Mouse (Mus musculus) testis, postnatal 14 days (tissue): Measurements from ENCODE around the gene Ppara.

Source experiments
- DNase-seq: peaks from one replicate; pipeline ENCODE4 v3.0.0; 2021; ENCODE audit warnings: low spot score

Ppara gene

DNA sequence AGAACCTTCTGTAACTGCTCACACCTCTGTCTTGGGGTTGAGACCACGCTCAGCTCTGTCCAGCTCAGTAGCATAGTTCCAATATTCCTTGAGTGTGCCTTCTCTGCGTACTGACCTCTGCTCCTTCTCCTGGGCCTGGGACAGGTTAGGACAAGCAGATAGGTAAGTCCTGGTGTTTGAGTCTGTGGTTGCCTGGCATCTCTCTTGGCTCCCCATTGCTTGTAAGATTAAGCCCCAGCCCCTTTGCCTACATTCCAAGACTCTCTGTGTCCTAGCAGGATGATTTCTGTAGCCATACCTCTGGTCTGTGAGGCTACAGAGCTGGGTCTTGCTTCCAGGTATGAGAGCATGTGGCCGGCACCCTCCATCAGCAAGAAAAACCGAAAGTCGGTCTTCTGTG is 6.6 kb upstream of the Ppara start:
- no peak for DNase-seq

DNA sequence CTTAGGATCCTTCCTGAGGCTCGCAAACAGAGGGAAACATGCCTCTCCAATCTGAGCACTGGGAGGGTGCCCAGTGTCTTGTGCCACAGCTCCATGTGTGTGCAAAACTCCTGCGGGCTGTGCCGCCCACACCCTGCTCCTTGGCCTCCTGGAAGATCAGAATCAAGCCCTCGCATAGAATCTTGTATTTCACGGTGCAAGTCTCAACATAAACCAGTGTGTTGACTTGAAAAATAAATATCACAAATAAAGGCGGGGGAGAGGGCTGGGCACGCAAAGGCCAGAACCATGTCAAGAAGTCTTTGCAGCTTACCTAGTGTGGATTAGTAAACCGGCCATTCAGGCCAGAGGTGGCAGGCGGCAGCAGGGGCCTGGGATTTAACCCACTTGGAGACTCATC is 5.5 kb upstream of the Ppara start:
- DNase-seq = no peak

DNA sequence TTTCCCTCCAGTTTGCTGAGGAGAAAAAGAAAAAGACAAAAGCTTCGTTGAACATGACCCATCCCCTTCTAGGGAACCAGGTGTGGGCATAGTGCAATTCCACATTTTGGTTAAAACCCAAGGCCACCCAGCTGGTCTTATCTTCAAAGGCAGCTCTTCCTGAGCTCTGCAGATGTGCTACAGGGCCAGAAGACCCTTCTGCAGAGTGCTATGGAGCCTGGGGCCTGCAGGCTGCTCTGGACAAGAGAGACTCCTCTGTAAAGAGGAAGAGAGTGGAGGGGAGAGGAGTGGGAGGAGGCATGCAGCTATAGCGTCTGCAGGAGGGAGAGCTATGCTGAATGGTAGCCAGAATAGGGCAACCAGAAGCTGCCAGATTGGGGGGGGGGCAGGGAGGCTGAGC is 4.8 kb upstream of the Ppara start:
- DNase-seq = no peak

DNA sequence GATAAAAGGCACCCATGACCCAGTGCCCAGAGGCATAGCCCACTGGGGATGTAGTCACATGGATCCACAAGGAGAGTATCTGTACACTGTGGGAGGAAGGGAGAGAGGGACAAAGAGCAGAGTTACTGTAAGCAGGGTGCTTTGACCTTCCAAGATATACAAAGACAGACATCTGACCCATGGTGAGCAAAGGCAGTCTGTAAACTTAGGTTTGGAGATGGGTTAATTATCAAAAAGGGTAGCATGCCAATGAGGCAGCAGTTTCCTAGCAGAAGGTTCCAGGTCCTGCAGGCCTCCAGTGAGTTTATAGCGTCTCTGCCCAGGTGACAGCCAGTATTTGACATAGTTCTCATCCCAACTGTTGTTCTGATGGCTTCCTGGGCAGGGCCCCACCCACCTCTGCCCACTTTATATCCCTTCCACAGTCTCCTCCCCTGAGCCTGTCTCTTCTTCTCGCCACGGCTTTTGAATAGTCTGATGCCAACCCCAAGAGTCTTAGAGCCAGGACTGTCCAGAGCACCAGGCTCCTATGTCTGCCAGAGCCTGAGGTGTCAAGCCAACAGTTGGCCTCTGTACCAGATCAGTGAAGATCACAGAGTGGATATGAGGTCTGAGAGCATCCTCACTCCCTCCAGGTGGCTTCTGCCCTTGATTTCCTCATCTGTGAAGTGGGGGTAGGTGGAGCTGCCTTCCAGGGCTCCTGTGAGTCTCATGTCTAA is 2.7 kb upstream of the Ppara start:
- DNase-seq = no peak

DNA sequence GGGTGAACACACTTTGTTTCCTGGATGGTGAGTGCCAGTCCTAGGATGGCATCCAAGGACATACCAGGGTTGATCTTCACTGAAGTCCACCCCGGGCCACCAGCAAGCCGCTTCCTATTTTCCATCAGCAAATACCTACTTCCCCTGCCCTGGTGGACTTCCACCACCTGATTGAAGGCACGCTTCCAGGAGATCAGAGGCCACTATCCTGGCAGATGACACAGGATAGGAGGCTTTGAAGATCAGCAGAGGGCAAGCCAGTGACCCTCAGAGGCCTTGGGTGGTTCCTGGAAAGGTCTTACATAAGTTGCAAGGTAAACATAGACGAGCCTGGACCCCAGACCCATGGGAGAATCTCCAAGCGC is 2.2 kb upstream of the Ppara start:
- DNase-seq = no peak

DNA sequence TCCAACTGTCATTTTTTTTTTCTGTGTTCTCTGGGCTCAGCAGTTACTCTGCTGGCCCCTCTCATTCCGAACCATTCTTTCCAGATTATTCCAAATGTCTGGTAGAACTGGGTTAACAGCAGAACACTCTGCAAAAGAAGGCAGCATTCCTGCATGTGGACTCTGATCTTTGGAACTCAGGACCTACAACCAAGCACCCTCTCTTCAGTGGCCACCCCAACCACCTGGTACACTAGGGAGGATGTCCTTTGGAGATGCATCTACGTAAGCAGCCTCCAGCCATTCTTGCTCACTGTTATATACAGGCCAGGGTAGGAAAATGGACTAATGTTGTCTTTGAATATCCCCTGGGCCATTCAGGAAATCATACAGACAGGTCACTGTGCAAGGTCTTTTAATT is 1.1 kb upstream of the Ppara start:
- DNase-seq = no peak

DNA sequence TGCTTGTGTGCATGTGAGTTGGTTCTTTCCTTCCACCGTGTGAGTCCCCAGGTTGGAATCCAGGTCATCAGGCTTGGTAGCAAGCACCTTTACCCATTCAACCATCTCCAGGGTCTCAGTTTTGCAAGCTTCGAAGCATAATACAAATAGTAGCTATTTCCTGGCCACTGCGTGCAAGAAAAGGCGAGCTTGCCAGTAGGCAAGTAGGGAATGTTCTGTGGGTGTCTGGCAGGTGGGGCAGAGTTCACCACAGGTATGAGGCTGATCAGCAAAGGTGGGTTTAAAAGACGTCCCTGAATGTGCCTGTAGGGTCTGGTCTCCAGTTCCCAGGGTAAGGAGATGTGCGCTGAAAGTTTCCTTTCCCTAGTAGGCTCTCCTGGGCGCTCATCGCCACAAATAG is 635 bp upstream of the Ppara start:
- no peak for DNase-seq

DNA sequence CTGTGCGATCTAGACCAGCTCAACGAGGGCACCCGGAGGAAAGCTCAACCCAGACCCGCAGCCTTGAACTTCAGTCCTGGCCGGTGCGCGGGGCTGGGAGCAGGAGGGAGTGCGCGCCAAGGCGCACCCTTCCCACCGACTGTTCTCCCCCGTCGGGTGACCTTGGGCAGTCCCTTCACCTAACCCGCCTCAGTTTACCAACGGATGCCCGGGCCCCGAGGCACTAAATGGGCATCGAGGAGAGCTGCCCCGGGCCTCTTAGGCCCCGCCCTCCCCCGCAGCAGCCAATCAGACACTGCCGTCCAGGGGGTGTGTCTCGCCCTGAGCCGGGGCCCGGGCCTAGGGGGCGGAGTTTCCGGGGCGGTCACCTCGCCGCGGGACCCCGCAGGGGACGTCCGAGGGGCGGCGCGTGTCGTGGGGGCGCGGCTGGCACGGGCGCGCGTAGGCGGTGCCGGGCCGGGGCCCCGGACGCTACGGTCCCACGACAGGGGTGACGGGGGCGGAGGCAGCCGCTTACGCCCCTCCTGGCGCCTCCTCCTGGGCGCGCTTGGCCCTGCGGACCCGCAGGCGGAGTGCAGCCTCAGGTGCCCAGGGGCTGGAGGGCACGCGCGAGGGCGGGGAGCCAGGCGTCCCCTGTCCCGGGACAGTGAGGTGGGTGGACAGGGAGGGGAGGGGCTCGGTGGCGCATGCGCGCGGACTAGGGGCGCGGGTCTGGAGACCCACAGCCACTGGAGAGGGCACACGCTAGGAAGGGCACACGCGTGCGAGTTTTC is 466 bp downstream of the Ppara start:
- peak; percentile 88 for DNase-seq

DNA sequence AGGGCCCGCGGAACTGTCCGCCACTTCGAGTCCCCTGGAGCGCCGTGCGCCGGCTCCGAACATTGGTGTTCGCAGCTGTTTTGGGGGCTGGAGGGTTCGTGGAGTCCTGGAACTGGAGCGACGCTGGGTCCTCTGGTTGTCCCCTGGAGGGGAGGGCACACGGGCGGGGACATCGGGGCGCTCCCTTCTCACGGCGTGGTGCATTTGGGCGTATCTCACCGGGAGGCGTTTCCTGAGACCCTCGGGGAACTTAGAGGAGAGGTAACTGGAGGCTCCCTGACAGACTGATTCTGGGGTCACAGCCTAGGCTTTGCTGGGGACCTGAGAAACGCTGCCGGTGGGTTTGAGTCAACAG is 1.0 kb downstream of the Ppara start:
- DNase-seq = no peak

DNA sequence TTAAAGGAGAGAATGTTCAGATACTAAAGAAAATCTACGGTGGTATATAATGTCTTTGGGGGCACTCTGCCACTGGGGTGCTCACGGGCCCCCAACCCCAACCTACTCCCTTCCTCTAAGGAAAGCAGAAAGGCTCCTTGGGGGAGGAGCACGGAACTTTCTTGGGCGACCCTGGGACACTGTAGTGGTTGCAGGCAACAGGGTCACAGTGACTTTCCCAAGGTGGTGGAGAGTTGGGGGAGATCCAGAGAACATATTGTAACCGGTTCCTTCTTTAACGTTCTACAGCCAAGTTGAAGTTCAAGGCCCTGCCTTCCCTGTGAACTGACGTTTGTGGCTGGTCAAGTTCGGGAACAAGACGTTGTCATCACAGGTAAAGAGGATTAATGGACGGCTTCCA is 1.7 kb downstream of the Ppara start:
- no peak for DNase-seq

DNA sequence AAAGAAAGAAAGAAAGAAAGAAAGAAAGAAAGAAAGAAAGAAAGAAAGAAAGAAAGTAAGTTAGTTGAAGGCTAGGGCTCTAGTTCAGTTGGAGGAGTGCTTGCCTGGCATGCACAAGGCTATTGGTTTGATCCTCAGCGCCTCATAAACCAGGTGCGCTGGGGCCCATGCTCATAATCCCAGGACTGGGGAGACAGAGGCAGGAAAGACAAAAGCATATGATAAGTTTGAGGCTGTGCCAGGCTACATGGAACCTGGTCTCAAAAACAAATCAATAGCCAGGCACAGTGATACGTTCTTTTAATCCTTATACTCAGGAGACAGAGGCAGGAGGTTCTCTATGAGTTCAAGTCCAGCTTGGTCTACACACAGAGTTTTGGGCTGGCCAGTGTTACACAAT is 3.6 kb downstream of the Ppara start:
- DNase-seq = no peak

DNA sequence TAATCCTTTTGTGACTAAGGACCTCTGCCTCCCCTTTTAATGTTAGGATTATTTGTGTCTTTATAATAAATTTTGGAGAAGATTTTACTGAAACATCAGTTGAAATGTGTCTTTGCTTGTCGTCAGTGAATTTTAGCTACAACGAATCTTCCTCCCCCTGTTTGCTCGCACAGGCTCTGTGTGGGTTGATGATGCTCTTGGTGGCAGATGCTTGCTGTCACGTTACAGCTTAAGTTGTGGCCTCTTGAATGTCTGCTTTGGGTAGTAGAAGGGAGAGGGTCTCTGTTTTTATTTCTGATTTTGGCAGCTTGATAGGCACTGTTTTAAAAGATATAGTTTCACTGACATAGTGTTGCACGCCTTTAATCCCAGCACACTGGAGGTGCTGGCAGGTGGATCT is 4.2 kb downstream of the Ppara start:
- no peak for DNase-seq

DNA sequence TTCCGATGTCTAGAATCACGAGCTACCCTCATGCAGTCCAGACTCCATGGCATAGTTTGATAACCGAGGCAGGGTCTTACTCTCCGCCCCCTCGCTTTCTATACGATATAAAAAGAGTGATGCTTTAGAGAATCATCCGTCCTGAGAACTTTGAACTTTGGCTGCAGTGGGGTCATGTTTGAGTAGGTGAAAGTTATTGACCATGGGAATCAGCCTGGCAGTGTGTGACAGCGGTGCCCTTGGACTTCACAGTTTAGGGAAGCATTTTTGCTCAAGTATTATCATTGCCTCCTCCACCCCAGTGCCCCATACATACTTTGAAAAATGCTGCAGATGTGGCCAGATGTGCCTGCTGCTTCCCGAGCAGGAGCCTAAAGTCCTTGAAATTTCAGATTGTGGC is 7.8 kb downstream of the Ppara start:
- DNase-seq = no peak

DNA sequence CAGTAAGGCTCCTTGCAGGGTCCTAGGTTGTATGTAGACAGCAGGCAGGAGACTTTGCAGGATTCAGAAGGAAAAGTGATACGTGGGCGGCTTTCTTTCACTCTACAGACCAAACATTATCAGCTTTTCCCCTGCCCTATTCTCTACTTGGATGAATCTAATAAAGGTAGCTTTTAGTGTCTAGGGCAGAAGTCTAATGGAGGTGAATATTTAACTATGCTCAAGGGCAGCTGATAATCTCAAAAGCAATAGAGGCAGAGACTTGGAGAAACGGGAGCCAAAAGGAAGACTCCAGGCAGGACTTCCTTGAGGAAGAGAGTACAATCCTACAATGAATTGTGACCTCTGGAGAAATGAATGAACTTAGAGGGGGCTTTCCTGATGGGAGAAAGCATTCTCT is 9.2 kb downstream of the Ppara start:
- DNase-seq = no peak

DNA sequence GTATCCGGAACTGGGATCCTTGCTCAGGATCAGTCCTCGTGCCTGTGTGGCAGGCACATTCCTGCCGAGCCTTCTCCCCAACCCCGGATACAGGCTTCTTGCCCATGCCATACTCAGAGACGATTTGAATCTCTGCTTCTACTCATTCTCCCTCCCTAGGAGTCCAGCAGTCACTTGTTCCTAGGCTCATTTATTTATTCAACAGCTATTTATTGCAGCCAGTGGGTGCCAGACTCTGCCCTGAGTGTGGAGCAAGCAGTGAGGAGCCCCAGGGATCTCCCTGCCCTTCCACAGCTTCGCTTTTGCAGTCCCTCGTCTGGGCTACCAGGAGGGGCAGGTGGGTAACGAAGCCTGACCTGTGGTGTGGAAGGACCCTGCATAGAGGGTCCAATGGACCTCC is 11.4 kb downstream of the Ppara start:
- no peak for DNase-seq

DNA sequence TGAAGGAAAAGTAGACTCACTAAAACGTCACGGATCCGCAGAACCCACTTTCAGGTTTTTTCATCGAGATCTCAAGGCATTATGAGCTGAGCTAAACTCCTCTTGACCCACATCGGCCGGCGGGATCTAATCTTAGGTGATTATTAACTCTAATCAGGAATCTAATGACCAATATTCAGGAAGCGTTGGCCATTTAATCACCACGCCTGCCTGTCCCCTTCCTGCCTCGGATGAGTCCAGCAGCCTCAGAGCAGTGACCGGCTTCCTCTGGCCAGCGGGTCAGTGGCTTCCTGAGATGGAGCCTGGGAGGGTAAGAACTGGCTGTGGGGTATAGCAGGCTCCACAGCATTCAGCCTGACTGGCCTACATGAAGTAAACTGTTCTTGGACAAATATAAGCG is 11.9 kb downstream of the Ppara start:
- DNase-seq = no peak

DNA sequence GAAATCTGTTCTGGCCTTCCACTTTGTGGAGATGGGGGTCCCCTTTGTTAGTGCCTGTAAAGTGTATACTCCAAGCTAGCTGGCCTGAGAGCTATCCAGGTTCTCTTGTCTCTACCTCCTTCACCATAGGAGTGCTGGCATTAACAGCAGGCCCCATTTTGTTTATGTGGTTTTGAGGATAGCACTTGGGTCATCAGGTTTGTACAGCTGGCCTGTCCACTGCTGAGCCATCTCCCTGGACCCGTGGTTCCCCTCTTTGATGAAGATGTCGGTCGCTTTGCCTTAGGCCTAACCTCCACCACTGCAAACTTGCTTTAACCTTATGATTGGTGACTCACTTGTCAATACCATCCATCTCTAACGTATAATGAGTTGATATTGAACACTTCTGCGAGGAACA is 13.2 kb downstream of the Ppara start:
- no peak for DNase-seq

DNA sequence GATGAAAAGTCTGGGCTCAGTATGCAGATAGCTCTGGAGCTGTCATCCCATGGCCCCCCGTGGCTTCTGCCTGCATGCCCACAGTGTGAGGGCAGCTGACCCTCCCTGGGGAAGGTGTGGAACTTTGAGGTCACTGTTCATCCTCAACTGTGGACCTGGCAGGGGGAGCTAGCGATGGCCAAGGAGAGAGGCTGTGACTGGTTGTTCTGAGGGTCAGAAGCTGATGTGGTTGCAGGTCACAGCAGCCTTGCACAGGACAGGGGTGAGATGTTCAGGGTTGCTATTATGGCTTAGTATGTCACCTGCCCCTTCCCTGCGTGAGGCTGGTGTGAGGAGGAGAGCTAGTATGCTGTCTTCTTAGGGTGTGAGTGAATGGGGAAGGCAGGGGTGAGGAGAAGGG is 13.7 kb downstream of the Ppara start:
- DNase-seq = no peak

DNA sequence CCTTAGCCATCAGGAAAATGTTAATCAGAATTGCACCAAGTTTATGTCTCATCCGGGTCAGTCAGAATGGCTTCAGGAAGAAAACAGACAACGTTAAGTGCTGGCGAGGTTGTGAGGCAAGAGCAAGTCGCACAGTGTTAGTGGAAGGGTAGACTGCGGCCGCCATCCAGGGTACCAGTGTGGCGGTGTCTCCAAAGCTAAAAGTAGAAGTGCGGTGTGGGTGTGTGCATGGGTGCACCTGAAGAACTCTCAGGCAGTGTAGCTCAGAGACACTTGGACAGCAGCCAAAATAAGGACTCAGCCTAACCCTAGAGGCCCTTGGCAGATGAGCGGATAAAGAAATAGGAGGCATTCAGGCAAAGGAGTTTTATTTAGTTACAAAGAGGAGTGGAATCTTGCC is 14.4 kb downstream of the Ppara start:
- DNase-seq = no peak

DNA sequence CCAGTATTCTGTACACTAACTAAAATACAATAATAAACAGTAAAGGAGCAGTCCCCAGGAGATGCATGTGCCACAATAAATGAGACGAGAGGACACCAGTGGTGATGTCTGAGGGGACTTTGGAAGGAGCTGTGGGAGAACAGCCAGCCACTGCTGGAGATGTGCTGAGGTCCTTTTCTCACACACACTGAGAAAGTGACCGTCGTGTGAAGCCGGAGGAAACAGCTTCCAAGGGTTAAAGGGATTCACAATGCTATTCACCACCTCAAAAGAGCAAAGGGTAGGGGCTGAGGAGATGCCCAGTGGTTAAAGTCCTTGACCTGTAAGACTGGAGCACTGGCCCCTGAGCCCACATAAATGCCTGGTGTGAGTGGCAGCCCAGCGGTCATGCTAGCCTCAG is 15.3 kb downstream of the Ppara start:
- no peak for DNase-seq

DNA sequence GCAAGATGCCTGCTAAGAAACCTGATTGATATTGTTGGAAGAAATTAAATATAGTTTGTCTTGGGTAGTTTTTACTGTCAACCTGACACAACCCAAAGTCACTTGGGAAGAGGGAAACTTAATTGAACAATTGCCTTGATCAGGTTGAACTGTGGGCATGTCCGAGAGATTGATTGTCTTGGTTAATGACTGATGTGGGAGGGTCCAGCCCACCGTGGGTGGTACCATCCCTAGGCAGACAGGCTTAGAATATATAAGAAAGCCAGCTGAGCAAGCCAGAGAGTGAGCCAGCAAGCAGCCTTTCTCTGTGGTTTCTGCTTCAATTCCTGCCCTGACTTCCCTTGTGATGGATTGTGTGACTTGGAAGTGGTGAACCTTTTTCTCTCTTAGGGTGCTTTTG is 17.9 kb downstream of the Ppara start:
- no peak for DNase-seq

DNA sequence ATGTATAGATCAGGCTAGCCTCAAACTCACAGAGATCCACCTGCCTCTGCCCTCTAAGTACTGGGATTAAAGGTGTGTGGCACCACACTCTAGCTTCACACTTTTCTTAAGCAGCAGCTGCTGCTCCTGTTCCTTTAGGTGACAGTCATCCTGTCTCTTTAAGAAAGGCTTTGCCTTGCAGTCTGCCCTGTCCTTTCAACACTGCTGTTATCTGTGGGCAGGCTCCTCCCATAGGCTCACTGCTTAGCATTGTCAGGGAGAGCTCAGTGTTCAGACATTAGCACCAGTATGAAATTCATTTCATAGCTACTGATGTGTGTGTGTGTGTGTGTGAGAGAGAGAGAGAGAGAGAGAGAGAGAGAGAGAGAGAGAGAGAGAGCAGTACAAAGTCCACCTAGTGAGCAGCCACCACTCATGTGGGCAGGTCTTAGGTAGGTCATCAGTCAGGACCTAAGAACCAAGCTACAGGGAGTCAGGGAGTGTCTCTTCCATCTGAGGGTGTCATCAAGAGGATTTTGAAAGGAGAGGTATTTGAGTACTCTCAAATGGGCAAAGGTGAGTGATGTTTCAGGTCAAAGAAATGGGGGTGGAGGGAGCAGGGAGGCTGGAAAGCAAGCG is 19.4 kb downstream of the Ppara start:
- no peak for DNase-seq

DNA sequence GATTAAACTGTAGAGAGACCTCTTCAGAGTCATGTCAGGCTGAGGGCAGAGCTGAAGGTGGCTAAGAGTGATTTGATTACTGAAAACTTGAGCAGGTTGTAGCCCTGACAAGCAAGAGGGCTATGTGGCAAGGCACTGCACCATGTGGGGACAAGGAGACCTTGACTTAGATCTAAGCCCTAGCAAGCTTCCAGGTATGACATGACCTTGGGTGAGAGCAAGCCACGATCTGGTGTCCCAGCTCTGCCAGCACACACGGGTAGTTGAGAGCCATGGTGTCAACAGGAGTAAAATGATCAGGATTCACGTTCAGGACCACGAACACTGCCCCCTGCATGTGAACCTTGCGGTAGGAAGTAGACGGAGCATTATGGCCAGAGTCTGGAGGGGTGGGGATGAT is 20.4 kb downstream of the Ppara start:
- DNase-seq = no peak

DNA sequence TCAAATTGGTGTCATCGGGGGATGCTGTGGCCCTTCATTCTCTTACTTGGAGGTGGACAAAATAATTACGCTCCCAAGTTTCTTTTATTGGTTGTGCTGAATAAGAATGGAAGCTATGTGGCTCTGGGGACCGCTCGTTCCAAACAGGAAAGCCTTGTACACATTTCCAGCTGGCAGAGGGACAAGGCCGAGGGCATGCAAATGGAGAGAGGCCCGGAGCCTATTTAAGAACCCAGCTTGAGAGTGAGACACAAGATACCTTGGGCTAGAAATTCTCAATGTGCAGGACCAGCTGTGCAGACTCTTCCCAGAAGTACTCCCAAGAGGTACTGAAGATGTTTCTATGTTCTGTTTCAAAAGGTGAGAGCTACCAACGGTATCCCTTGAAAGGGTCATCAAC is 21.8 kb downstream of the Ppara start:
- DNase-seq = peak; percentile 36
